Mouse (Mus musculus): Measurements from ENCODE around the gene Cmtm7.
A peak's percentile ranks its signal among the peaks of the same experiment; 100 is the strongest.

GRCm38 (mm10) chr9:114781526-114782212 lies at the start of gene Cmtm7:
- TF ChIP-seq CTCF (IDR thresholded peaks at IDR 0.05; ENCODE audit: borderline replicate concordance, control insufficient read depth, extremely low read depth, insufficient read depth, low read length, poor library complexity) (0 out of 2 replicates have a peak, but pooled peaks have one; percentile 36), POLR2A (IDR thresholded peaks at IDR 0.05; ENCODE audit: control insufficient read depth, extremely low read depth, insufficient read depth, low read length, poor library complexity) (peak; percentile 78)
